Mouse (Mus musculus): ENCODE measurements around the gene Myf6. TPM values are rescaled to one million over a fixed set of nuclear protein-coding genes. Genes with fewer than 3 reads are reported as not detected.

Gene Myf6
- total and polyA plus RNA-seq, 3 experiments = not detected

- dilution Hi-C loops (cut with MboI; ENCODE audit: extremely low pct_ligation_motif_present, extremely low pct_unique_long_range_greater_than_20kb, low sequenced_read_pairs) (no loop called here), in situ Hi-C loops (cut with MboI; ENCODE audit: low pct_ligation_motif_present, low pct_unique_long_range_greater_than_20kb, low sequenced_read_pairs) (no loop called here)
Observed at GRCm38 (mm10) chr10:107502193-107502592, 7.7 kb upstream of the Myf6 start.

DNA sequence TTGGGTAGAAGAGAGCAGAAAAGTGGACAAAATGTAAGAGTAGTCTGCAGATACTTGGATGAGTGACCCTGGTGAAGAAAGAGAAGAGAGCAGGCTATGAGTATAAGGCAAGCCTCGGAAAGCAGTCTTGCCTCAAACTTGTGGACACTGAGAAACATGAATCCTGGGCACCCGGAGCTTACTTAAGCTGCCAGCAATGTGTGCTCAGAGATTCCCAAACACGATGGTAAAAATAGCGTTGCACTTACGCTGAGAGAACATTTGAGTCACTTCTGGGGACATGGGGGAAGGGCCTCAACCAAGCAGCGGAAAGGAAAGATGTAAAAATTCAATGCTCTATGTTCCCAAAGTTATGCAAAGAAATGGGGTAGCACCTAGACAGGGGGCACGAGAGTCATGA is 5.1 kb upstream of the Myf6 start:
- Histone ChIP-seq H3K79me2 (replicated peaks; ENCODE audit: control insufficient read depth, extremely low read depth, insufficient read depth, poor library complexity, severe bottlenecking) (no peaks in the 10 kb centered on the region), H3K9ac (ENCODE audit: insufficient read depth, low read depth) (no peak overlapping the region), H3K27ac (ENCODE audit: insufficient read depth, low read depth) (no peak overlapping the region), H3K4me2 (ENCODE audit: insufficient read depth, low read depth, poor library complexity, severe bottlenecking) (no peak overlapping the region), H3K36me3 (replicated peaks in 1 of 2; ENCODE audit: control insufficient read depth in 1 of 2, insufficient read depth in 1 of 2, low read length in 1 of 2) (no peaks in the 10 kb centered on the region), H3K9me3 (replicated peaks; ENCODE audit: low read length) (peaks cover 25% of the 10 kb centered on the region), H3K4me1 (ENCODE audit: control insufficient read depth in 1 of 2, insufficient read depth in 2 of 2) (no peaks in the 10 kb centered on the region), H3K4me3 (replicated peaks in 1 of 3; ENCODE audit: low read depth in 2 of 3, low read length in 2 of 3, poor library complexity in 1 of 3) (no peak overlapping the region), H3K27me3 (replicated peaks) (no peaks in the 10 kb centered on the region)
- in situ Hi-C loops (cut with MboI; ENCODE audit: low pct_ligation_motif_present, low pct_unique_long_range_greater_than_20kb, low sequenced_read_pairs) (no loop called here), dilution Hi-C loops (cut with MboI; ENCODE audit: extremely low pct_ligation_motif_present, extremely low pct_unique_long_range_greater_than_20kb, low sequenced_read_pairs) (no loop called here)
- no peak for DNase-seq (ENCODE audit: extremely low read depth)
- no peak for TF ChIP-seq CHD1 (IDR thresholded peaks at IDR 0.05; ENCODE audit: low read depth, low read length)
- no peak for TF ChIP-seq JUN (IDR thresholded peaks at IDR 0.05; ENCODE audit: insufficient read depth, low read depth, low read length)
- TF ChIP-seq RAD21 (IDR thresholded peaks at IDR 0.05; ENCODE audit: low read depth, low read length) = no peak
- TF ChIP-seq TCF12 (IDR thresholded peaks at IDR 0.05; ENCODE audit: low read depth, low read length) = no peak
- TF ChIP-seq IRF4 (IDR thresholded peaks at IDR 0.05; ENCODE audit: low read depth, low read length) = no peak
- no peak for TF ChIP-seq BHLHE40 (IDR thresholded peaks at IDR 0.05; ENCODE audit: low read depth, low read length)
- TF ChIP-seq JUND (conservative IDR thresholded peaks at IDR 0.05; ENCODE audit: low read depth, low read length) = no peak
- TF ChIP-seq USF1 (IDR thresholded peaks at IDR 0.05; ENCODE audit: low read depth, low read length) = no peak
- TF ChIP-seq ZKSCAN1 (IDR thresholded peaks at IDR 0.05; ENCODE audit: borderline replicate concordance, low read depth, low read length) = no peak
- no peak for TF ChIP-seq SIN3A (IDR thresholded peaks at IDR 0.05; ENCODE audit: low read length)
- no peak for TF ChIP-seq NELFE (IDR thresholded peaks at IDR 0.05; ENCODE audit: low read depth, low read length)
- no peak for TF ChIP-seq MAZ (IDR thresholded peaks at IDR 0.05; ENCODE audit: low read depth, low read length)
- TF ChIP-seq MAFK (IDR thresholded peaks at IDR 0.05; ENCODE audit: insufficient replicate concordance, low read length) = no peak
- TF ChIP-seq MYC (IDR thresholded peaks at IDR 0.05; ENCODE audit: low read depth, low read length) = no peak
- TF ChIP-seq POLR2AphosphoS2 (IDR thresholded peaks at IDR 0.05; ENCODE audit: low read depth, low read length) = no peak
- TF ChIP-seq CTCF (conservative IDR thresholded peaks at IDR 0.05 in 1 of 2, IDR thresholded peaks at IDR 0.05 in 1 of 2; ENCODE audit: low read depth in 2 of 2, low read length in 2 of 2) = no peak

More at GRCm38 (mm10) chr10:107502193-107502592, 7.7 kb upstream of the Myf6 start:
- Histone ChIP-seq H3K79me2 (replicated peaks; ENCODE audit: control insufficient read depth, extremely low read depth, insufficient read depth, poor library complexity, severe bottlenecking) (no peaks in the 10 kb centered on the region), H3K27me3 (replicated peaks) (no peaks in the 10 kb centered on the region), H3K4me2 (ENCODE audit: insufficient read depth, low read depth, poor library complexity, severe bottlenecking) (no peak overlapping the region), H3K4me3 (replicated peaks in 1 of 3; ENCODE audit: low read depth in 2 of 3, low read length in 2 of 3, poor library complexity in 1 of 3) (no peak overlapping the region), H3K36me3 (replicated peaks in 1 of 2; ENCODE audit: control insufficient read depth in 1 of 2, insufficient read depth in 1 of 2, low read length in 1 of 2) (no peaks in the 10 kb centered on the region), H3K9ac (ENCODE audit: insufficient read depth, low read depth) (no peak overlapping the region), H3K27ac (ENCODE audit: insufficient read depth, low read depth) (no peak overlapping the region), H3K9me3 (replicated peaks; ENCODE audit: low read length) (peaks cover 25% of the 10 kb centered on the region), H3K4me1 (ENCODE audit: control insufficient read depth in 1 of 2, insufficient read depth in 2 of 2) (no peaks in the 10 kb centered on the region)
- TF ChIP-seq MYC (IDR thresholded peaks at IDR 0.05; ENCODE audit: low read depth, low read length) (no peak), USF2 (conservative IDR thresholded peaks at IDR 0.05; ENCODE audit: low read depth, low read length) (no peak), EP300 (IDR thresholded peaks at IDR 0.05; ENCODE audit: low read length) (no peak), ETS1 (conservative IDR thresholded peaks at IDR 0.05; ENCODE audit: low read depth, low read length) (no peak), ZNF384 (IDR thresholded peaks at IDR 0.05; ENCODE audit: low read depth, low read length) (no peak), MXI1 (IDR thresholded peaks at IDR 0.05; ENCODE audit: low read depth, low read length) (no peak), KAT2A (IDR thresholded peaks at IDR 0.05; ENCODE audit: insufficient replicate concordance, low read length) (no peak), RAD21 (IDR thresholded peaks at IDR 0.05; ENCODE audit: low read depth, low read length) (no peak), POLR2A (IDR thresholded peaks at IDR 0.05; ENCODE audit: low read depth, low read length) (no peak), BHLHE40 (IDR thresholded peaks at IDR 0.05; ENCODE audit: low read depth, low read length) (no peak), GABPA (IDR thresholded peaks at IDR 0.05; ENCODE audit: insufficient replicate concordance, low read depth, low read length) (no peak), SIN3A (IDR thresholded peaks at IDR 0.05; ENCODE audit: low read length) (no peak), NRF1 (IDR thresholded peaks at IDR 0.05; ENCODE audit: low read depth, low read length) (no peak), POLR2AphosphoS2 (IDR thresholded peaks at IDR 0.05; ENCODE audit: low read depth, low read length) (no peak)
- DNase-seq (ENCODE audit: extremely low read depth) = no peak
